Mouse (Mus musculus): ENCODE data around the gene Lag3. TPM values are rescaled to one million over a fixed set of nuclear protein-coding genes. Genes with fewer than 3 reads are reported as not detected.

The Lag3 gene
- polyA plus RNA-seq, 1 experiment from 2014 or later, result 0.49 TPM

DNA sequence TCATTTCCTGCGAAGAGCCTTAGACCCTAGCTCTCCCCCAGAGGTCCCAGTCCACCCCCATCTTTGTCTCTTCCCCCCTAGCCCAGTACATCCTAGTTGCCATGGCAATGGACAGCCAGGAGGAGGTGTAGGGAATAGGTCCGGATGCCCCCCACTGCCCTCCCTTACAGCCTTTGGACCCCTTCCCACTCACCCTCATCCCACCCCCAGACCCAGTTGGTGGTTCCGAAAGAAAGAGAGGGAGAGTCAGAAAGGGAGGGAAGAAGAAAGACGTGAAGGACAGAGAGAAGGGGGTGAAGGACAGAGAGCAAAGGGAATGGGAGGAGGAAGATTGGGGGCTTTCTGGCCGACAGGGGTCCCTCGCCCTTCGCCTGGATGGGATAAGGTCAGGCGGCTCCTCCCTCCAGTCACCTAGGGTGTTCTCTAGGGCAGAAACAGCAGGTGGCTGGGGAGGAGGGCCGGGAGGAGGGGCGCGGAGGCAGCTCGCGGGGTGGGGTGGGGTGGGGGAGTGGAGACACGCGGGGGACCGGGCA is 48.3 kb downstream of the Lag3 start:
- peaks cover 22% of the 10 kb centered on the region for H3K27me3 ChIP-seq
- TF ChIP-seq CTCF (IDR thresholded peaks at IDR 0.05), result no peak
- ChIA-PET POLR2A (interaction anchor here (0.5 to 2.0 kb wide), 4 partner anchors 29 to 146 kb away, joined by 3 to 6 read pairs (median 4); no protein-coding TSS in a partner anchor), CTCF (interaction anchor here (1.6 to 3.3 kb wide), 2 partner anchors 16 to 41 kb away, joined by 7 to 10 read pairs; no protein-coding TSS in a partner anchor)
- no peak for ATAC-seq
- in situ Hi-C loops (cut with MboI; ENCODE audit: low pct_unique_long_range_greater_than_20kb), result no loop called here
- no peak for DNase-seq (ENCODE audit: low read depth, low spot score)

DNA sequence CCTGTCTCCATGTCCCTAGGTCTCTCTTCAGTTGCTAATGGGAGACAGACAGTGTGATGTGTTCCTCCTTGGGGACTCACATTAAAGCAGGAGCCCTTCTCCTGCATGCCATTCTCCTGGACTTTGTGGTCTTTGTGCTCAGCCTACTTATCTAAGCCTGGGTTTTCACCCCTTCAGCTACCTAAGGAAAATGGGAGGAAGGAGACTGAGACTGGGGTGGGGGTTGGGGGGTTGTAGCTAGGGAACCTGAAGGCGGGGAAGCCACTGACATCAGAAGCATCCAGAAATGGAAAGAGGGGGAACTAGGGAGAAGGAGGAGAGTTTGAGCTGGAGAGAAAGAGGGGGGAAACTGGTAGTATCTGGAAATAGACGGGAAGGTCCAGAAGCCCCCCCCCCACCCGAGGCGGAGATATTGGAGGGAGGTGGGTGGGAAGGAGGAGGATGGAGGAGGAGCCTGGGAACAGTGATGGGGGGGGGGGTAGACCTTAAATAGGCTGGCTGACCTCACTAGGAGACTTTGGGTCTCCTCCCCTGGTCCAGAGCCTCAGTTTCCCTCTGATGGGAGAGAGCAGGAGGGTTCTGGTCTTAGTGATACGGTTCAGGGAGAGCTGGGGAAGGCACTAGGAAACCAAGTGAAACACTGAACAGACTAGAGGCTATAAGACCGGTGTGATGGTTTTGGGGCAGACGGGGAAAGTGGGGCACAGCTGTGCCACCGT is 48.9 kb downstream of the Lag3 start:
- TF ChIP-seq CTCF (IDR thresholded peaks at IDR 0.05), result no peak
- no peak for DNase-seq (ENCODE audit: low read depth, low spot score)
- ChIA-PET CTCF (interaction anchor here (0.6 to 3.3 kb wide), 3 partner anchors 16 to 41 kb away, joined by 3 to 10 read pairs (median 7); no protein-coding TSS in a partner anchor), POLR2A (interaction anchor here (0.8 to 2.0 kb wide), 4 partner anchors 38 to 66 kb away, joined by 3 to 6 read pairs (median 3); no protein-coding TSS in a partner anchor)
- H3K27me3 ChIP-seq, result peaks cover 17% of the 10 kb centered on the region
- in situ Hi-C loops (cut with MboI; ENCODE audit: low pct_unique_long_range_greater_than_20kb), result no loop called here
- no peak for ATAC-seq

- in situ Hi-C loops (cut with MboI; ENCODE audit: low pct_unique_long_range_greater_than_20kb), result no loop called here
- H3K27me3 ChIP-seq, result peaks cover 12% of the 10 kb centered on the region
- ChIA-PET CTCF (interaction anchor here (1.6 to 3.3 kb wide), 2 partner anchors 15 to 42 kb away, joined by 7 to 10 read pairs; no protein-coding TSS in a partner anchor), POLR2A (interaction anchor here (1.0 to 2.0 kb wide), 2 partner anchors 42 to 66 kb away, joined by 3 to 6 read pairs; no protein-coding TSS in a partner anchor)
- ATAC-seq (no peak), DNase-seq (ENCODE audit: low read depth, low spot score) (no peak)
- no peak for TF ChIP-seq CTCF (IDR thresholded peaks at IDR 0.05)
These were observed 49.7 kb downstream of the Lag3 start for GRCm38 (mm10) chr6:124861802-124862201.

DNA sequence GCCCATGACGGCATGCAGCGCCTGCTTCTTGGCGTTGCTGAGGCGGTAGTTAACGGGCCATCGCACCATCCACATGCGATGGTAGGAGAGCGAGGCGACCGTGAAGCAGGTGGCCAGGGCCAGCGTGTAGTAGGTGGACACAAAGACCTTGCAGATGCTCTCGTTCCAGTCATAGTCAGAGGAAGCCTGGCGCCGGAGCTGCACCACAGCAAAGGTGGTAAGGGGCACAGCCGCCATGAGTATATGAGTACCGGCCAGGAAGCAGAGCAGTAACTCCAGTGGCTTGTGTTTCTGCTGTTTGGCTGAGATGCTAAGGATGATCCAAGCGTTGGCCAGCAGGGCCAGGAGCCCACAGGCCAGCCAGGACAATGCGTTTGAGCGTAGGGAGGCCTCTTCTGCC is 50.2 kb downstream of the Lag3 start:
- ChIA-PET CTCF (interaction anchor here (1.6 to 3.3 kb wide), 2 partner anchors 14 to 43 kb away, joined by 7 to 10 read pairs; no protein-coding TSS in a partner anchor), POLR2A (interaction anchor here (2.0 kb wide), 1 partner anchor 43 kb away, joined by 6 read pairs; no protein-coding TSS in a partner anchor)
- TF ChIP-seq CTCF (IDR thresholded peaks at IDR 0.05), result no peak
- in situ Hi-C loops (cut with MboI; ENCODE audit: low pct_unique_long_range_greater_than_20kb), result no loop called here
- peaks cover 8% of the 10 kb centered on the region for H3K27me3 ChIP-seq
- no peak for DNase-seq (ENCODE audit: low read depth, low spot score)
- no peak for ATAC-seq

GRCm38 (mm10) chr6:124860511-124860910 is 51.0 kb downstream of the Lag3 start:
- no peak for TF ChIP-seq CTCF (IDR thresholded peaks at IDR 0.05)
- DNase-seq (ENCODE audit: low read depth, low spot score) (no peak), ATAC-seq (no peak)
- ChIA-PET CTCF (interaction anchor here (0.7 to 3.3 kb wide), 8 partner anchors 10 to 168 kb away, joined by 3 to 20 read pairs (median 4); partner anchors contain the start of gene Mlf2), POLR2A (interaction anchor here (1.4 kb wide), 1 partner anchor 136 kb away, joined by 3 read pairs; the partner anchor contains the start of gene Pianp)
- in situ Hi-C loops (cut with MboI; ENCODE audit: low pct_unique_long_range_greater_than_20kb), result no loop called here
- peaks cover 3% of the 10 kb centered on the region for H3K27me3 ChIP-seq

DNA sequence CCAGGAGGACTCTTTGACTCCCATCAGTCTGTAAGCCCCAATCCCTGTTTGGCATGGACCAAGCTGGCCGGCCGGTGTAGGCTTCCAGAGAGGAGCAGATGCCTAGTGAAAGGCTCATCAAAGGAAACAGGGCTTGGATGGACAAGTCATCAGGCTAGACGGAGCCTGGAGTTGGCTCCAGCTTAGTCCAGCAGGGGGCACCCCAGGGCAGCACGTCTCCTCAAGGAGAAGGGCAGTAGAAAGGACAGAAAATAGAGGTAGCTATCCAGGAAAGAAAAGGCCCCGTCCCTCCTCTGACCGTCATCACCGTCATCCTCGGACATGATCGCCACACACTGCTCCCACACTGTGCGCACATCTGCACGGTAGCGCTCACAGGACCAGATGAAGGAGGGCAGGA is 51.8 kb downstream of the Lag3 start:
- POLR2A ChIA-PET, result interaction anchor here (1.4 kb wide), 1 partner anchor 137 kb away, joined by 3 read pairs; the partner anchor contains the start of gene Pianp
- CTCF ChIA-PET, result interaction anchor here (0.6 to 3.3 kb wide), 17 partner anchors 9 to 170 kb away, joined by 3 to 20 read pairs (median 4); partner anchors contain the start of gene Mlf2
- ATAC-seq (peak; percentile 51), DNase-seq (ENCODE audit: low read depth, low spot score) (no peak)
- in situ Hi-C loops (cut with MboI; ENCODE audit: low pct_unique_long_range_greater_than_20kb), result no loop called here
- H3K27me3 ChIP-seq, result peaks cover 3% of the 10 kb centered on the region
- TF ChIP-seq CTCF (IDR thresholded peaks at IDR 0.05), result no peak

DNA sequence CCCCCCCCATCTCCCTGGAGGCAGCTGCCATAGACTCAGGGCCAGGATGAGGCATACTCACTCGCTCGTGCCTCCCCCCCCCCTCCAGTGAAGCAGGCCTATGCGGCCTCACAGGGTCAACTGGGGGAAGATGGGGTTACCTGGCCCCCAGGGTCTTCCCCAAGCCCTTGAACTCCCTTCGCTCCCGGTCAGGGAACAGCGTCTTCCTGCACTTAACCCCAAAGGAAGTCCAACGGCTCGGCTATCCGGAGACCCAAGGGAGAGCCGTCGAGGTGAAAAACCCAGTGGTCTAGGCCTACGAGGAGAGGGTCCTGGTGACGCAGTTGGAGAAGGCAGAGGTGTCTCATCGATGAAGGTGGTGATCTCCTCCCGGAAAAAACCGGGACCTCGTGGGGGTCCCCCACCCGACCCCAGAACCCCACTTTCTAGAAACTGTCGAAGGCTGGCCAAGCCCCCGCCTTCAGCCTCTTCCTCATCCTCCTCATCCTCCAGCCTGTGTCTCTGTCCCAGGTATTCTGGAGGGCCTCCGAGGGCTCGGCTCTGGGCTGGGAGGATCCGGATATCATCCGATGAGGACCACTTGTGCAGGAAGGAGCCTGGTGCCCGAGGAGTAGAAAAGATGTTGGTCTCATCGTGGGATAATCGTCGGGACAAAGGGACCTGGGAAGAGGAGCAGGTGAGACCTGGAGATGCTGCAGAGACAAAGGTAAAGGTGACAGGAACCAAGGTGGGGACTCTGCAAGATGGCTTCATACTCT is 52.8 kb downstream of the Lag3 start:
- TF ChIP-seq CTCF (IDR thresholded peaks at IDR 0.05), result no peak
- DNase-seq (ENCODE audit: low read depth, low spot score), result no peak
- ATAC-seq, result no peak
- POLR2A ChIA-PET, result interaction anchor here (1.4 kb wide), 1 partner anchor 138 kb away, joined by 3 read pairs; the partner anchor contains the start of gene Pianp
- no peaks in the 10 kb centered on the region for H3K27me3 ChIP-seq
- CTCF ChIA-PET, result interaction anchor here (1.2 to 2.1 kb wide), 4 partner anchors 32 to 149 kb away, joined by 3 to 20 read pairs (median 6); partner anchors contain the start of gene Mlf2
- in situ Hi-C loops (cut with MboI; ENCODE audit: low pct_unique_long_range_greater_than_20kb), result no loop called here

- in situ Hi-C loops (cut with MboI; ENCODE audit: low pct_unique_long_range_greater_than_20kb), result no loop called here
- DNase-seq (ENCODE audit: low read depth, low spot score), result no peak
- ChIA-PET CTCF (interaction anchor here (0.6 kb wide), 1 partner anchor 416 kb away, joined by 3 read pairs; no protein-coding TSS in a partner anchor), POLR2A (no interaction called here)
- ATAC-seq, result no peak
- no peaks in the 10 kb centered on the region for H3K27me3 ChIP-seq
- no peak for TF ChIP-seq CTCF (IDR thresholded peaks at IDR 0.05)
These were observed 53.5 kb downstream of the Lag3 start for GRCm38 (mm10) chr6:124857840-124858530.
